Mouse (Mus musculus) heart, adult 2 months (tissue): ENCODE measurements around the gene Nfatc2. TPM values are rescaled to one million over a fixed set of nuclear protein-coding genes. Genes with fewer than 3 reads are reported as not detected.

Experiments used
- DNase-seq, 2 experiments: peaks; one replicate each; pipeline ENCODE4 v3.0.0; 2021
- H3K27ac ChIP-seq: fragments of 200-600 bp; 2 replicates; pipeline ENCODE4 v1.8.1; 2022
- H3K27me3 ChIP-seq: fragments of 200-500 bp; 2 replicates; pipeline ENCODE4 v1.6.1; 2012; ENCODE audit warnings: mild to moderate bottlenecking, low read length, inconsistent platforms, mixed read lengths; ENCODE audit not compliant: control insufficient read depth, insufficient read depth
- H3K36me3 ChIP-seq: fragments of 200-500 bp; 2 replicates; pipeline ENCODE4 v1.6.1; 2012; ENCODE audit warnings: low read length, inconsistent platforms; ENCODE audit not compliant: control insufficient read depth, insufficient read depth
- H3K4me1 ChIP-seq: fragments of 200-500 bp; 2 replicates; pipeline ENCODE4 v1.6.1; 2011; ENCODE audit warnings: low read length; ENCODE audit not compliant: control insufficient read depth, insufficient read depth
- H3K4me3 ChIP-seq: fragments of 200-600 bp; 2 replicates; pipeline ENCODE4 v1.8.1; 2022
- H3K79me2 ChIP-seq: fragments of 200-500 bp; replicated peaks from 2 replicates; pipeline ENCODE4 v1.6.1; 2012; ENCODE audit warnings: mild to moderate bottlenecking, inconsistent platforms, low read length, moderate library complexity, mixed read lengths; ENCODE audit not compliant: control insufficient read depth, insufficient read depth
- H3K9ac ChIP-seq: fragments of 200-500 bp; 2 replicates; pipeline ENCODE4 v1.6.1; 2012; ENCODE audit warnings: low read depth, mild to moderate bottlenecking, control low read depth, inconsistent platforms, low read length, mixed read lengths
- CTCF ChIP-seq: fragments of 200-600 bp; IDR thresholded peaks from 2 replicates; pipeline ENCODE4 v1.8.1; 2022; ENCODE audit warnings: antibody characterized with exemption, mild to moderate bottlenecking, moderate library complexity
- EP300 ChIP-seq: fragments of 200-500 bp; IDR thresholded peaks from 2 replicates; pipeline ENCODE4 v1.6.1; 2011; ENCODE audit warnings: low read depth, low read length, control low read depth; ENCODE audit not compliant: insufficient read depth
- POLR2A ChIP-seq: fragments of 200-500 bp; IDR thresholded peaks from 2 replicates; pipeline ENCODE4 v1.6.1; 2011; ENCODE audit warnings: mild to moderate bottlenecking, low read depth, low read length, control low read depth; ENCODE audit not compliant: insufficient read depth
- WGBS: fragments of 180-500 bp; shearing (Covaris S2); methylation state at CpG from one replicate; pipeline ENCODE4 v1.1.7; 2018; 5-methylcytosine and 5-hydroxymethylcytosine counted together
- intact Hi-C: fragments of 180-260 bp; cut with DNase I; formaldehyde crosslinking; loops from one replicate; pipeline ENCODE4 v1.15.1; 2025
- polyA plus RNA-seq: library from polyadenylated mRNA; depleted of rRNA; stranded (reverse); fragments of >200 nt; gene quantifications from 2 replicates; pipeline ENCODE4 v1.2.3, GENCODE M21; 2012
- total RNA-seq, 2 experiments: library from RNA; stranded (reverse); gene quantifications; 2 replicates each; pipeline ENCODE4 v1.2.3; 2021

Gene Nfatc2
- total and polyA plus RNA-seq, 3 experiments = 11.2 to 18.3 (median 12.8) TPM

- WGBS = 57% methylated on average over 4 of the region's 4 CpGs
- no peak for DNase-seq
- intact Hi-C loops = loop anchor here (5.0 kb wide), 2 partner anchors 33 to 373 kb away; no protein-coding TSS in a partner anchor
- H3K79me2 ChIP-seq = no peaks in the 10 kb centered on the region
- TF ChIP-seq CTCF (no peak), POLR2A (no peak), EP300 (no peak)
- H3K27me3 ChIP-seq = no peaks in the 10 kb centered on the region
- H3K4me1 ChIP-seq = no peaks in the 10 kb centered on the region
- no peak overlapping the region for H3K27ac ChIP-seq
- no peak overlapping the region for H3K4me3 ChIP-seq
- no peak overlapping the region for H3K9ac ChIP-seq
- no peaks in the 10 kb centered on the region for H3K36me3 ChIP-seq
These were observed 23.6 kb upstream of the Nfatc2 start for GRCm38 (mm10) chr2:168625091-168625490.

- Histone ChIP-seq H3K79me2 (no peaks in the 10 kb centered on the region), H3K27ac (no peak overlapping the region), H3K9ac (no peak overlapping the region), H3K4me3 (no peak overlapping the region), H3K27me3 (no peaks in the 10 kb centered on the region), H3K36me3 (no peaks in the 10 kb centered on the region), H3K4me1 (no peaks in the 10 kb centered on the region)
- intact Hi-C loops = no loop called here
- DNase-seq = no peak
- 47% methylated on average over 11 of the region's 11 CpGs for WGBS
- TF ChIP-seq POLR2A = no peak
- no peak for TF ChIP-seq CTCF
- TF ChIP-seq EP300 = no peak
These were observed 19.8 kb upstream of the Nfatc2 start for GRCm38 (mm10) chr2:168621111-168621802.

- no peak overlapping the region for H3K4me3 ChIP-seq
These were observed 16.8 kb upstream of the Nfatc2 start for GRCm38 (mm10) chr2:168618205-168618717.

DNA sequence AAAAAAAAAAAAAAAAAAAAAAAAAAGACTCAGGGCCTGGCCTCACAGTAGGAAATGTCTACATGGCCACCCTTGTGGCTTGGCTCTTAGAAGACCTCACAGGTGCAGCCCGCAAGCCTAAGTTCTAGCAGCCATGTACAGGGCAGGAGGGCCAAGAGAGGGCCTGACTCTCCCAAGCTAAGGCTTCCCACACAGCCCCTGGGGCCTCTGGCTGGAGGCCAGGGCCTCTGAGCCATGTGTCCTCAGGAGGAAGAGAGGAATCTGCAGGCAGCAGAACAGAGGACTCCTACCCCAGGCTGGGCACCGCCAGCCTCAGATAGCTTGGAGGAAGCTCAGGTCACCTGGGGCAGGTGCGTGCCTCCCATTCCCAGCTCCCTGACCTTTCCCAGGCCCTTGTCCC is 13.7 kb upstream of the Nfatc2 start:
- Histone ChIP-seq H3K79me2 (no peaks in the 10 kb centered on the region), H3K4me1 (peaks cover 7% of the 10 kb centered on the region), H3K27me3 (no peaks in the 10 kb centered on the region), H3K4me3 (no peak overlapping the region), H3K9ac (no peak overlapping the region), H3K36me3 (no peaks in the 10 kb centered on the region), H3K27ac (no peak overlapping the region)
- 76% methylated on average over 3 of the region's 3 CpGs for WGBS
- no peak for DNase-seq
- intact Hi-C loops = no loop called here
- TF ChIP-seq EP300 = no peak
- no peak for TF ChIP-seq CTCF
- no peak for TF ChIP-seq POLR2A

More at GRCm38 (mm10) chr2:168618205-168618717, 16.8 kb upstream of the Nfatc2 start:
- WGBS = 90% methylated on average over 15 of the region's 15 CpGs
- Histone ChIP-seq H3K4me1 (peaks cover 1% of the 10 kb centered on the region; the same call in 1 of the 2 replicates), H3K36me3 (no peaks in the 10 kb centered on the region), H3K27ac (no peak overlapping the region), H3K79me2 (no peaks in the 10 kb centered on the region), H3K9ac (no peak overlapping the region), H3K27me3 (no peaks in the 10 kb centered on the region)
- TF ChIP-seq POLR2A (no peak), EP300 (no peak), CTCF (no peak)
- no peak for DNase-seq
- intact Hi-C loops = no loop called here

DNA sequence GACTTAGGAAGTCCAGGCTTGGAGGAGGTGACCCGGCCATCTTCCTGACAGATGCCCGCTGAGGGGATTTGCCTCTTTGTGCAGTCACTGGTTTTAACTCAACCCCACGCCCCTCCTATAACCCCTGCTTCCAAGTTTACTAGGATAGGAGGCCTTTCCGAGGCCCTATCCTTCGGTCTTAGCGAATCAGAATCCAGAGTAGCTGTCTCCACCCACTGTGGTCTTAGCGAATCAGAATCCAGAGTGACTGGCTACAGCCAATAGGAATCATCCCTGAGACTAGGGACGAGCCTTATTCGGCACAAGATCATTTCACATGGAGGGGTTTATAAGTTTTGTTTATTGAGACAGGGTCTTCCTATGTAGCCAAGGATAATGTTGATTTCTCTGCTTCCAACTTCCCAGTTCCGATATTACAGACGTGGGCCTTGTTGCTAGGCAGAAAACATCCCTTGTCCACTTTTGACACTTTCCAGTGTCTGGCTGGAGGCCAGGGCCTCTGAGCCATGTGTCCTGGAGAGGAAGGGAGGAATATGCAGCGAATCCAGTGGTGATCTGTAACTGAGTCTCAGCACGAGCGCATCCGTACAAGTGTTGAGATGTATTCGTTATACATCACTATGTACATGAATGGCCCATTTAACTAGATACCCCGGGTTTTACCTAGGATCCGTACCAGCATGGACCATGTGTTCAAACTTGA is 12.9 kb upstream of the Nfatc2 start:
- H3K27ac ChIP-seq = no peak overlapping the region
- no peak for TF ChIP-seq POLR2A
- no peak for TF ChIP-seq CTCF
- TF ChIP-seq EP300 = no peak
- intact Hi-C loops = no loop called here
- no peak overlapping the region for H3K4me3 ChIP-seq
- DNase-seq = peak in 1 of 2 experiments; percentile 48
- no peaks in the 10 kb centered on the region for H3K36me3 ChIP-seq
- whole genome bisulfite sequencing = 58% methylated on average over 18 of the region's 18 CpGs
- H3K79me2 ChIP-seq = no peaks in the 10 kb centered on the region
- H3K27me3 ChIP-seq = no peaks in the 10 kb centered on the region
- no peak overlapping the region for H3K9ac ChIP-seq
- peaks cover 7% of the 10 kb centered on the region for H3K4me1 ChIP-seq
